Mouse (Mus musculus) cerebellum, postnatal 25 days (tissue): Measurements from ENCODE around the gene Neurod6.
A peak's percentile ranks its signal among the peaks of the same experiment; 100 is the strongest.

ENCODE experiments used
- DNase-seq, 2 experiments: peaks; one replicate each; pipeline ENCODE4 v3.0.0; 2021; ENCODE audit warnings: mixed read lengths in 2 of 2

Gene Neurod6

DNA sequence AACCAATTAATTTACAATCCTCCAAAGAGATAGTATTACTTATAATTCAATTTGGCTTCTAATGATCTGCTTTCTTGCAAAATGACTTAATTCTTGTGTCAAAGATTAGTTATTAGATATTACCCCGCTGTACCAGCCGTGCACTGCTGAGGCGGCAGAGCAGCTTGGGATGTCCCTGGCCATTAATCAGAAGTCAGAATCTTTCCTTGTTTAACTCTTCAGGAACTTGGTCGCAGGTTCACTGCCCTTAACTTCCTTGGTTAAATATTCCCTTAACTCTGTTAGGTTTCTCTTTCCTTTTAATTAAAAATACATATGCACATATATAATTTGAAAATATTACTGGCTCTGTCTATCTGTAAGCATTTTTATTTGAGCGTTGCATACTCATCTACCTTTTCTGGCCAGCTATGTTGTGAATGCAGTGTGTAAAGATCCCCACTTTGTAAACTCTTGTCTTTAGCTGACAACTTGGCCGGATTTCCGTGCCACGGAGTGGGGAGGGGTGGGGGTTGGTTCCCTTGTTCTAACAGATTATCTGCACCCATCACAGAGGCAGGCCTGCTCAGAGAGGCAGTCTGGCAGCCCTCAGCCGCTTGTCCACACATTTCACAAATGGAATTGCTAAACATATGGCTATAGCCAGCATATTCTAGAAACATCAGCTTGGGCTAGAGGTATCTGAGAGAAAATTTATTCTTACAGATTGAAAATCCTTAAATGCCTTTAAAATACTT is 34.1 kb downstream of the Neurod6 start:
- peak in 1 of 2 experiments; percentile 15 for DNase-seq

- peak; percentile 17 to 28 for DNase-seq
Measured at GRCm38 (mm10) chr6:55646111-55646823, 34.8 kb downstream of the Neurod6 start.

- no peak for DNase-seq
Measured at GRCm38 (mm10) chr6:55634662-55635061, 46.4 kb downstream of the Neurod6 start.
